Mouse (Mus musculus) layer of hippocampus, postnatal 10 days (tissue): ENCODE measurements around the gene Rec114. TPM values are rescaled to one million over a fixed set of nuclear protein-coding genes. Genes with fewer than 3 reads are reported as not detected.

Source experiments
- total RNA-seq, 2 experiments: library from RNA; stranded (reverse); gene quantifications; 2 replicates each; pipeline ENCODE4 v1.2.3; 2021

Rec114 gene
- total RNA-seq, 2 experiments from 2014 or later = 0.65 to 1.3 TPM

Other genes with a start within 250 kb of the Rec114 start
- 10 to 100 TPM; 15.7 to 16.6 TPM for gene Cd276, start 188.5 kb downstream of the Rec114 start, total RNA-seq
- gene Nptn, start 161.7 kb downstream of the Rec114 start, total RNA-seq = 100 to 1,000 TPM; 625 to 664 TPM
- 10 to 100 TPM in 1 of 2 experiments, 1 to 10 TPM in 1; 9.8 to 10.3 TPM for gene Hcn4, start 79.4 kb upstream of the Rec114 start, total RNA-seq